Mouse (Mus musculus) thymus, postnatal 14 days (tissue): ENCODE measurements around the gene Qpctl.
A peak's percentile ranks its signal among the peaks of the same experiment; 100 is the strongest.

Experiments
- DNase-seq: peaks from one replicate; pipeline ENCODE4 v3.0.0; 2021

Qpctl gene

GRCm38 (mm10) chr7:19119083-19119482 lies 30.0 kb downstream of the Qpctl start:
- DNase-seq: peak; percentile 21

GRCm38 (mm10) chr7:19118028-19118771 lies 30.9 kb downstream of the Qpctl start, which contains the start of gene Gm4969:
Gene Gm4969 (minus strand): TSS chr7:19118368.
- peak; percentile 67 for DNase-seq

GRCm38 (mm10) chr7:19109565-19109964 lies 39.5 kb downstream of the Qpctl start:
- no peak for DNase-seq

DNA sequence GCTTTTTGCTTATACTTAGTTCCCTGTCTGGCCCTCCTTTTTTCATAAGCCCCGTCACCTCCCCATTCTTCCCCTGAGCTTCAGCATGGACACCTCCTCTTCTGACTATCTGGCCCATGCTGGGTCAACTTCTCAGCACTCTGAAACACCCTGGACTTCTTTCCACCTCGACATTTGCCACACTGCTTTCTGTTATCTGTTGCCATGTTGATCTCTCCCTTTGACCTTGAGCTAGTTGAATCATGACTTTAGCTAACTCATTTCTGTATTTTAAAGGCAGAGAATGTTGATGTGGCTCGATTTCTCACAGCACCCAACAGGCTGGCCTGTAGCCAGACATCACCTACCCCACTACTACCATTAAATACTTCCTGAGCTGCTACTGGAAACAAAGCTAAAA lies 41.7 kb downstream of the Qpctl start:
- DNase-seq: no peak

DNA sequence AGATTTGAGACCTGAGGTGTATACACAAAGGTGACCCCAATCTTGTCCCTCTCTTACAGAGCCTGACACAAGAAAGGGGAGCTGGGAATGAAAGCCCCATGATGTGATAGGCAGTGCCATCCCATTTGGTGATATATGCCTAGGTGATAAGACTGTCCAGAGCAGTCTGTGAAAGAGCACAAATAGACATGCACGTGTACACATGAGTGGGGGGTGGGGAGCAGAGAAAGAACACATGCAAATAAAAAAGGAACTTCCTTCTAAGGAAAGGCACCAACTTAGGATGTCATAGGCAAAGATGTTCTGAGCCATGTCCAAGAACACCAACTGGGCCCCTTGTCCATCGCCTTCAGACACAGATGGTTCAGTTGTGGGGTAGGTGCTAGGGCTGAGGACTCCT lies 44.6 kb downstream of the Qpctl start:
- DNase-seq: no peak

DNA sequence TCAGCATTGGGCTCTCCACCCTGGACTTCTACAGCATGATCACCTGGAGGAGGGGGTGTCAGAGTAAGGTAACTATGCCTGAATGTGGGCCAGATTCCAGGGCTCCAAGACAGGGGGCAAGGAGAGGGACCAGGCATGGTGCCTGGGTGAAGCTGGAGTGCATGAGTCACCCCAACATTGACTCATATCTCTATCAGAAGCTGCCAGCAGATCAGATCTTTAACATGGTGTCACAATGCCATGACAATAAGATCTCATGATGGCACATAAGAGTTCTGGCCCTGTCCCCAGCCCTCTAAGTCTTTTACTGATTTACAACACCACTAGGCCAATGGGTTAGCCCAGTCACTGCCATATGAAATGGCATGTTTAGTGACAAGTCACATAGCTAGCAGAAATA lies 45.4 kb downstream of the Qpctl start:
- no peak for DNase-seq

DNA sequence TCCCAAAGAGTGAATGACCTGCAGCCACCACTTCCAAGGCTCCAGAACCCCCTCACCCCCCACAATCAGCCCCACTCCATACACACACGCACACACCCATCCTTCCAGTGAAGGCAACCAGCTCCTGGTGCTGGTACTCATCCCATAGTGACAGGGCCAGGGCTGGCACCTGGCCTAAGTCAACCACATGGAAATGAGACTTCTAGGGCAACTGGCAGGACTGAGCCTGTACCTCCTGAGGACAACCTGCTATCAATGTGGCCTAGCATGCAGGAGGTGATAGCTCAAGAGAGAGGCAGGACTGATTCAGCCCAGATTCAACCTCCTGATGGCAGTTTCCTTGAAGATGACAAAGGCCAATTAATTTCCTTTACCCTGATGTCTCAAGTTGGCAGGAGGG lies 48.8 kb downstream of the Qpctl start:
- DNase-seq: no peak

GRCm38 (mm10) chr7:19098811-19099210 lies 50.3 kb downstream of the Qpctl start:
- no peak for DNase-seq

GRCm38 (mm10) chr7:19097863-19098262 lies 51.2 kb downstream of the Qpctl start:
- DNase-seq: no peak

DNA sequence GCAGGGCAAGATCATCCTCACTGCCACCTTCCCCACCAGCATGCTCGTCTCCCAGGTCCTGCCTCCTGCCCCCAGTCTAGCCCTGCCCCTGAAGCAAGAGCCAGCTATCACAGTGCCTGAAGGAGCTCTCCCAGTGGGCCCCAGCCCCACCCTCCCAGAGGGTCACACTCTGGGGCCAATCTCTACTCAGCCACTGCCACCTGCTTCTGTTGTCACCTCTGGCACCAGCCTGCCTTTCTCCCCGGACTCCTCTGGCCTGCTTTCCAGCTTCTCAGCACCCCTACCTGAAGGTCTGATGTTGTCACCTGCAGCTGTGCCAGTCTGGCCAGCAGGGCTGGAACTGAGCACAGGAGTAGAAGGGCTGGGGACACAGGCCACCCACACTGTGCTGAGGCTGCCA lies 51.9 kb downstream of the Qpctl start:
- no peak for DNase-seq

DNA sequence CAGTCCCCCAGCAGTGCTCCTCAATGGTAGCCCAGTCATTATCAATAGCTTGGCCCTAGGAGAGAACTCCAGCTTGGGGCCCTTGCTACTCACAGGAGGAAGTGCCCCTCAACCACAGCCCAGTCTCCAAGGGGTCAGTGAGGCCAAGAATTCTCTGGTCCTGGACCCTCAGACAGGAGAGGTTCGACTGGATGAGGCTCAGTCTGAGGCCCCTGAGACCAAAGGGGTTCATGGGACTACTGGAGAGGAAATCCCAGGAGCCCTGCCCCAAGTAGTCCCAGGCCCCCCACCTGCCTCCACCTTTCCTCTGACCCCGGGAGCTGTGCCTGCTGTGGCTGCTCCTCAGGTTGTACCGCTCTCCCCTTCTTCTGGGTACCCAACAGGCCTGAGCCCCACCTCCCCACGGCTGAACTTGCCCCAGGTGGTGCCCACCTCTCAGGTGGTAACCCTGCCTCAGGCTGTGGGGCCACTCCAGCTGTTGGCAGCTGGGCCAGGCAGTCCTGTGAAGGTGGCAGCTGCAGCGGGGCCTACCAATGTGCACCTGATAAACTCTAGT lies 52.6 kb downstream of the Qpctl start:
- no peak for DNase-seq

DNA sequence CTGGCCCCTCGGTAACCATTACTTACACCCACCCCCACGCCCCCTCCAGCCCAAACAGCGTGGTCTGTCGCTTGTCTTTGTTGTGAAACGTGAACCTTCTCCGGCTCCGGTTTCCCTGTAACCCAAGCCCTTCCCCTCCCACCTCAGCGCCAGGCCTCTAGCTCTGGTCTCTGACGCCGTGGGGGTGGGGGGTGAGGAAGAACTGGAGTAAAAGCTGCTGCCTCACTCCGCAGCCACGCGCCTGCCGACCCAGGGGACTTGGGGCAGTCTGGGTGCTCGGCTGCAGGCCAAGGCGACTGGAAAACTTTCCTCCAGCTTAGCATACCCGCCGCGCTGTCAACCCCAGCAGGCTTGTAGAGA lies 53.4 kb downstream of the Qpctl start:
- DNase-seq: no peak

- DNase-seq: peak; percentile 60
Observed at GRCm38 (mm10) chr7:19094826-19095750, 54.0 kb downstream of the Qpctl start.

- DNase-seq: peak; percentile 82
Observed at GRCm38 (mm10) chr7:19094471-19094825, 54.6 kb downstream of the Qpctl start, which contains the start of gene Six5. Gene Six5 (plus strand): TSS chr7:19094594.

DNA sequence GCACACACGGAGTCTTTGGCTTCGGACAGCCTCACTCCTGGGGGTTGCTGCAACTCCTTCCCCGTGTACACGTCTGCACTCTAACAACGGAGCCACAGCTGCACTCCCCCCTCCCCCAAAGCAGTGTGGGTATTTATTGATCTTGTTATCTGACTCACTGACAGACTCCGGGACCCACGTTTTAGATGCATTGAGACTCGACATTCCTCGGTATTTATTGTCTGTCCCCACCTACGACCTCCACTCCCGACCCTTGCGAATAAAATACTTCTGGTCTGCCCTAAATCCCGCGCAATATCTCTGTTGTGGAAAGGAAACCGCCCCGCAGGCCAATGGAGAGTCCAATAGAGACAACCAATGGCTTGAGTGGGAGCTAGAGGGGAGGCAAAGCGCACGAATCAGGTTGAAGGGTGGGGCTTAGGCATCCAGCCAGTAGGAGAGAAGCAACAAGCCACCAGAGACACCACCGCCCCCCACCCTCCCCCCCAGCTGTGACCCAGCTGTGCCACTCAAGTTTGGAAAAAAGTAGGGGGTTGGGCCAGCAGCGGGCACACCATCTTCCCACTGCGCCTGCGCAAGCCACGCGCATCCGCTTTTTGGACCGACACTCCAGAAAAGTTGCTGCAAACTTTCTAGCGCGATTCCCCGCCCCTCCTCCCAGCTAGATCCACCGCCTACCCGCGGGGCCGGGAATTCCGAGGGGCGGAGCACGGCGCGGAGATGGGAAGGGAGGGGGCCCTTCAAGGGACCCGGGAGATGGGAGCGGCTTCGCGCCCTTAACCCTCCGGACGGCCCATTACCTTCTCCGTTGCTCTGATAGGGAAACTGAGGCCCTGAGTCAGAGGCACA lies 55.3 kb downstream of the Qpctl start:
- DNase-seq: peak; percentile 95

- DNase-seq: peak; percentile 95
Observed at GRCm38 (mm10) chr7:19093174-19093521, 55.9 kb downstream of the Qpctl start.

- peak; percentile 48 for DNase-seq
Observed at GRCm38 (mm10) chr7:19092381-19093173, 56.5 kb downstream of the Qpctl start.

GRCm38 (mm10) chr7:19091913-19092312 lies 57.2 kb downstream of the Qpctl start:
- no peak for DNase-seq
